Mouse (Mus musculus): ENCODE data around the gene Nfia.

Gene Nfia

GRCm38 (mm10) chr4:98019811-98020210, 247.3 kb downstream of the Nfia start:
- no peak for DNase-seq

- no peak for DNase-seq
Measured at GRCm38 (mm10) chr4:98020836-98021235, 248.3 kb downstream of the Nfia start.

- no peak for DNase-seq
Measured at GRCm38 (mm10) chr4:98023245-98023792, 250.8 kb downstream of the Nfia start.

GRCm38 (mm10) chr4:98027412-98027811, 254.9 kb downstream of the Nfia start:
- DNase-seq, result no peak

- no peak for DNase-seq
Measured at GRCm38 (mm10) chr4:98031871-98032270, 259.3 kb downstream of the Nfia start.

GRCm38 (mm10) chr4:98032332-98032731, 259.8 kb downstream of the Nfia start:
- no peak for DNase-seq

- DNase-seq, result no peak
Measured at GRCm38 (mm10) chr4:98039095-98039494, 266.6 kb downstream of the Nfia start.

- no peak for DNase-seq
Measured at GRCm38 (mm10) chr4:98040179-98040578, 267.6 kb downstream of the Nfia start.

- no peak for DNase-seq
Measured at GRCm38 (mm10) chr4:98044611-98045010, 272.1 kb downstream of the Nfia start.

GRCm38 (mm10) chr4:98047369-98047768, 274.8 kb downstream of the Nfia start:
- no peak for DNase-seq

- DNase-seq, result no peak
Measured at GRCm38 (mm10) chr4:98049584-98049983, 277.1 kb downstream of the Nfia start.

GRCm38 (mm10) chr4:98050003-98050620, 277.6 kb downstream of the Nfia start:
- DNase-seq, result no peak

- DNase-seq, result no peak
Measured at GRCm38 (mm10) chr4:98050781-98051180, 278.2 kb downstream of the Nfia start.

GRCm38 (mm10) chr4:98051326-98051725, 278.8 kb downstream of the Nfia start:
- DNase-seq, result no peak

GRCm38 (mm10) chr4:98055036-98055435, 282.5 kb downstream of the Nfia start:
- no peak for DNase-seq

- DNase-seq, result no peak
Measured at GRCm38 (mm10) chr4:98056396-98057020, 284.0 kb downstream of the Nfia start.

GRCm38 (mm10) chr4:98057246-98057645, 284.7 kb downstream of the Nfia start:
- no peak for DNase-seq

- no peak for DNase-seq
Measured at GRCm38 (mm10) chr4:98057721-98058120, 285.2 kb downstream of the Nfia start.

- no peak for DNase-seq
Measured at GRCm38 (mm10) chr4:98058182-98058581, 285.6 kb downstream of the Nfia start.

GRCm38 (mm10) chr4:98060601-98061000, 288.1 kb downstream of the Nfia start:
- DNase-seq, result no peak

GRCm38 (mm10) chr4:98061086-98061485, 288.6 kb downstream of the Nfia start:
- no peak for DNase-seq

GRCm38 (mm10) chr4:98063280-98063679, 290.7 kb downstream of the Nfia start:
- no peak for DNase-seq

GRCm38 (mm10) chr4:98076106-98076505, 303.6 kb downstream of the Nfia start:
- DNase-seq, result no peak

GRCm38 (mm10) chr4:98076624-98077023, 304.1 kb downstream of the Nfia start:
- DNase-seq, result no peak

- DNase-seq, result no peak
Measured at GRCm38 (mm10) chr4:98080586-98080985, 308.1 kb downstream of the Nfia start.
